ENCODE assay signal across 14 mouse cellular contexts in genomic region chr7:99366716-99367115, GRCm38 (mm10).
"Had no signal": no experiment of that assay in that cellular context is flagged by ENCODE, and none has a peak within 500 bp of the region (broad histone marks: within the 10 kb centered on the region; RNA-seq: fewer than 3 reads in every experiment).

No protein-coding gene starts in this region.

- H3K4me3 ChIP-seq: intestine, embryonic 15.5 days; limb, embryonic 12.5 days; limb, embryonic 15.5 days; midbrain, embryonic 13.5 days had no signal

- H3K27me3 ChIP-seq: intestine, embryonic 15.5 days had no signal

- H3K36me3 ChIP-seq: intestine, embryonic 15.5 days; limb, embryonic 12.5 days; limb, embryonic 15.5 days; midbrain, embryonic 13.5 days had no signal

- ATAC-seq: intestine, embryonic 15.5 days; liver, postnatal 0 days; midbrain, embryonic 13.5 days had no signal

- H3K9me3 ChIP-seq: intestine, embryonic 15.5 days; limb, embryonic 12.5 days; limb, embryonic 15.5 days; midbrain, embryonic 13.5 days had no signal

- H3K4me2 ChIP-seq: intestine, embryonic 15.5 days; limb, embryonic 12.5 days; limb, embryonic 15.5 days; liver, embryonic 11.5 days; lung, embryonic 14.5 days; midbrain, embryonic 13.5 days had no signal

- H3K27ac ChIP-seq: intestine, embryonic 15.5 days; limb, embryonic 12.5 days; limb, embryonic 15.5 days; liver, embryonic 14.5 days; midbrain, embryonic 13.5 days had no signal

- H3K9ac ChIP-seq: intestine, embryonic 15.5 days; limb, embryonic 12.5 days; limb, embryonic 15.5 days; liver, embryonic 14.5 days; liver, postnatal 0 days; lung, embryonic 14.5 days; midbrain, embryonic 13.5 days had no signal

- DNase-seq: kidney, adult 8-10 months; left cerebral cortex, postnatal 4 days; liver, postnatal 0 days; lung, embryonic 14.5 days; lung, postnatal 14 days; lung, postnatal 4 days; thymus, adult 18-20 months; thymus, postnatal 36 days had no signal

- H3K4me1 ChIP-seq: intestine, embryonic 15.5 days had no signal
